Mouse (Mus musculus): ENCODE data around the gene Htr5b. TPM values are rescaled to one million over a fixed set of nuclear protein-coding genes. Genes with fewer than 3 reads are reported as not detected.

Htr5b gene
- polyA plus RNA-seq (2016; fragmentation: Nextera tagmentation; extraction: Ambion mirVana) = 0.33 and 0.53 TPM in 2 replicates

- Histone ChIP-seq H3K27ac (no peak within 1 kb of the TSS), H3K27me3 (ENCODE audit: poor library complexity, severe bottlenecking) (peaks cover 50% of the 10 kb centered on the region), H3K9me3 (no peaks in the 10 kb centered on the region), H3K4me1 (peaks cover 17% of the 10 kb centered on the region), H3K36me3 (replicated peaks) (no peaks in the 10 kb centered on the region), H3K4me3 (peak within 1 kb of the TSS; percentile 53)
- 3% methylated on average over 11 of the region's 11 CpGs for WGBS
- peak; percentile 74 for DNase-seq (ENCODE audit: extremely low spot score, low spot score)
These were observed at the start of gene Htr5b for GRCm38 (mm10) chr1:121528399-121528720. TSS of gene Htr5b (minus strand) at chr1:121528465.

GRCm38 (mm10) chr1:121577491-121577890 is 49.2 kb upstream of the Htr5b start:
- WGBS = 29% methylated on average over 1 of the region's 1 CpGs
- no peak overlapping the region for H3K4me3 ChIP-seq
- H3K27ac ChIP-seq = no peak overlapping the region
- H3K9me3 ChIP-seq = no peaks in the 10 kb centered on the region
- peaks cover 10% of the 10 kb centered on the region for H3K4me1 ChIP-seq
- DNase-seq (ENCODE audit: extremely low spot score, low spot score) = no peak
- no peaks in the 10 kb centered on the region for H3K27me3 ChIP-seq (ENCODE audit: poor library complexity, severe bottlenecking)
- H3K36me3 ChIP-seq (replicated peaks) = no peaks in the 10 kb centered on the region

- no peaks in the 10 kb centered on the region for H3K9me3 ChIP-seq
- H3K27ac ChIP-seq = no peak overlapping the region
- peaks cover 13% of the 10 kb centered on the region for H3K4me1 ChIP-seq
- H3K27me3 ChIP-seq (ENCODE audit: poor library complexity, severe bottlenecking) = no peaks in the 10 kb centered on the region
- no peak for DNase-seq (ENCODE audit: extremely low spot score, low spot score)
- no peak overlapping the region for H3K4me3 ChIP-seq
- H3K36me3 ChIP-seq (replicated peaks) = peaks cover 2% of the 10 kb centered on the region
- 88% methylated on average over 7 of the region's 7 CpGs for WGBS
These were observed 42.3 kb upstream of the Htr5b start for GRCm38 (mm10) chr1:121570522-121570921.

GRCm38 (mm10) chr1:121567521-121568489 is 39.5 kb upstream of the Htr5b start, which contains the start of gene Ddx18:
TSS of gene Ddx18 (minus strand) at chr1:121567989.
- Histone ChIP-seq H3K27ac (peak within 1 kb of the TSS; percentile 87), H3K27me3 (ENCODE audit: poor library complexity, severe bottlenecking) (no peaks in the 10 kb centered on the region), H3K4me1 (peaks cover 13% of the 10 kb centered on the region), H3K9me3 (no peaks in the 10 kb centered on the region), H3K36me3 (replicated peaks) (peaks cover 29% of the 10 kb centered on the region), H3K4me3 (peak within 1 kb of the TSS; percentile 82)
- WGBS = 6% methylated on average over 53 of the region's 53 CpGs
- peak; percentile 93 for DNase-seq (ENCODE audit: extremely low spot score, low spot score)

- no peaks in the 10 kb centered on the region for H3K9me3 ChIP-seq
- H3K36me3 ChIP-seq (replicated peaks) = peaks cover 99% of the 10 kb centered on the region
- no peak for DNase-seq (ENCODE audit: extremely low spot score, low spot score)
- H3K4me1 ChIP-seq = no peaks in the 10 kb centered on the region
- H3K4me3 ChIP-seq = no peak overlapping the region
- WGBS = 89% methylated on average over 5 of the region's 5 CpGs
- no peaks in the 10 kb centered on the region for H3K27me3 ChIP-seq (ENCODE audit: poor library complexity, severe bottlenecking)
- no peak overlapping the region for H3K27ac ChIP-seq
These were observed 29.6 kb upstream of the Htr5b start for GRCm38 (mm10) chr1:121557861-121558260.

GRCm38 (mm10) chr1:121551457-121551835 is 23.2 kb upstream of the Htr5b start:
- H3K27ac ChIP-seq = no peak overlapping the region
- H3K9me3 ChIP-seq = no peaks in the 10 kb centered on the region
- peaks cover 76% of the 10 kb centered on the region for H3K36me3 ChIP-seq (replicated peaks)
- no peak overlapping the region for H3K4me3 ChIP-seq
- WGBS = 90% methylated on average over 7 of the region's 7 CpGs
- H3K4me1 ChIP-seq = no peaks in the 10 kb centered on the region
- no peaks in the 10 kb centered on the region for H3K27me3 ChIP-seq (ENCODE audit: poor library complexity, severe bottlenecking)
- DNase-seq (ENCODE audit: extremely low spot score, low spot score) = no peak

- Histone ChIP-seq H3K27ac (no peak overlapping the region), H3K36me3 (replicated peaks) (peaks cover 71% of the 10 kb centered on the region), H3K27me3 (ENCODE audit: poor library complexity, severe bottlenecking) (no peaks in the 10 kb centered on the region), H3K4me3 (no peak overlapping the region), H3K9me3 (no peaks in the 10 kb centered on the region), H3K4me1 (no peaks in the 10 kb centered on the region)
- no peak for DNase-seq (ENCODE audit: extremely low spot score, low spot score)
- 91% methylated on average over 16 of the region's 16 CpGs for WGBS
These were observed 22.7 kb upstream of the Htr5b start for GRCm38 (mm10) chr1:121550801-121551456.

- DNase-seq (ENCODE audit: extremely low spot score, low spot score) = no peak
- no peaks in the 10 kb centered on the region for H3K9me3 ChIP-seq
- WGBS = 79% methylated on average over 4 of the region's 4 CpGs
- no peaks in the 10 kb centered on the region for H3K27me3 ChIP-seq (ENCODE audit: poor library complexity, severe bottlenecking)
- no peaks in the 10 kb centered on the region for H3K4me1 ChIP-seq
- no peak overlapping the region for H3K4me3 ChIP-seq
- H3K36me3 ChIP-seq (replicated peaks) = peaks cover 56% of the 10 kb centered on the region
- no peak overlapping the region for H3K27ac ChIP-seq
These were observed 21.2 kb upstream of the Htr5b start for GRCm38 (mm10) chr1:121549456-121549855.

GRCm38 (mm10) chr1:121548667-121549066 is 20.4 kb upstream of the Htr5b start:
- H3K4me3 ChIP-seq = no peak overlapping the region
- no peaks in the 10 kb centered on the region for H3K4me1 ChIP-seq
- H3K36me3 ChIP-seq (replicated peaks) = peaks cover 48% of the 10 kb centered on the region
- WGBS = 92% methylated on average over 4 of the region's 4 CpGs
- no peaks in the 10 kb centered on the region for H3K27me3 ChIP-seq (ENCODE audit: poor library complexity, severe bottlenecking)
- no peaks in the 10 kb centered on the region for H3K9me3 ChIP-seq
- H3K27ac ChIP-seq = no peak overlapping the region
- DNase-seq (ENCODE audit: extremely low spot score, low spot score) = no peak

GRCm38 (mm10) chr1:121546844-121547243 is 18.6 kb upstream of the Htr5b start:
- 77% methylated on average over 2 of the region's 2 CpGs for WGBS

GRCm38 (mm10) chr1:121540361-121540760 is 12.1 kb upstream of the Htr5b start:
- WGBS = 80% methylated on average over 8 of the region's 8 CpGs
- H3K36me3 ChIP-seq (replicated peaks) = no peaks in the 10 kb centered on the region
- H3K4me3 ChIP-seq = no peak overlapping the region
- no peaks in the 10 kb centered on the region for H3K27me3 ChIP-seq (ENCODE audit: poor library complexity, severe bottlenecking)
- DNase-seq (ENCODE audit: extremely low spot score, low spot score) = no peak
- no peaks in the 10 kb centered on the region for H3K9me3 ChIP-seq
- no peak overlapping the region for H3K27ac ChIP-seq
- H3K4me1 ChIP-seq = no peaks in the 10 kb centered on the region

More at GRCm38 (mm10) chr1:121546844-121547243, 18.6 kb upstream of the Htr5b start:
- DNase-seq (ENCODE audit: extremely low spot score, low spot score) = no peak
- Histone ChIP-seq H3K27ac (no peak overlapping the region), H3K36me3 (replicated peaks) (peaks cover 30% of the 10 kb centered on the region), H3K4me3 (no peak overlapping the region), H3K9me3 (no peaks in the 10 kb centered on the region), H3K27me3 (ENCODE audit: poor library complexity, severe bottlenecking) (no peaks in the 10 kb centered on the region), H3K4me1 (no peaks in the 10 kb centered on the region)

GRCm38 (mm10) chr1:121531439-121531838 is 3.2 kb upstream of the Htr5b start:
- H3K4me3 ChIP-seq = no peak overlapping the region
- no peak for DNase-seq (ENCODE audit: extremely low spot score, low spot score)
- no peaks in the 10 kb centered on the region for H3K36me3 ChIP-seq (replicated peaks)
- WGBS = 75% methylated on average over 7 of the region's 7 CpGs
- peaks cover 17% of the 10 kb centered on the region for H3K4me1 ChIP-seq
- peaks cover 39% of the 10 kb centered on the region for H3K27me3 ChIP-seq (ENCODE audit: poor library complexity, severe bottlenecking)
- H3K27ac ChIP-seq = no peak overlapping the region
- H3K9me3 ChIP-seq = no peaks in the 10 kb centered on the region

GRCm38 (mm10) chr1:121529286-121529685 is 1.0 kb upstream of the Htr5b start:
- H3K36me3 ChIP-seq (replicated peaks) = no peaks in the 10 kb centered on the region
- no peak overlapping the region for H3K27ac ChIP-seq
- peaks cover 17% of the 10 kb centered on the region for H3K4me1 ChIP-seq
- no peak overlapping the region for H3K4me3 ChIP-seq
- H3K9me3 ChIP-seq = no peaks in the 10 kb centered on the region
- peaks cover 50% of the 10 kb centered on the region for H3K27me3 ChIP-seq (ENCODE audit: poor library complexity, severe bottlenecking)
- no peak for DNase-seq (ENCODE audit: extremely low spot score, low spot score)
- WGBS = 88% methylated on average over 6 of the region's 6 CpGs

Measured in forebrain, embryonic 10.5 days (tissue).